Mouse (Mus musculus): Measurements from ENCODE around the gene Maip1. TPM values are rescaled to one million over a fixed set of nuclear protein-coding genes. Genes with fewer than 3 reads are reported as not detected.

Maip1 gene
- total and polyA plus RNA-seq, 3 experiments, result 6.4 to 11.2 (median 10.4) TPM

- Histone ChIP-seq H3K79me2 (replicated peaks; ENCODE audit: control insufficient read depth, insufficient read depth, low read length) (no peaks in the 10 kb centered on the region), H3K36me3 (ENCODE audit: control insufficient read depth, insufficient read depth, low read length) (no peaks in the 10 kb centered on the region), H3K27me3 (ENCODE audit: control insufficient read depth, insufficient read depth, low read length) (no peaks in the 10 kb centered on the region), H3K27ac (no peak overlapping the region), H3K4me1 (ENCODE audit: control insufficient read depth, insufficient read depth, low read length) (no peaks in the 10 kb centered on the region), H3K4me3 (no peak overlapping the region), H3K9ac (ENCODE audit: low read depth, low read length) (no peak overlapping the region)
- TF ChIP-seq EP300 (IDR thresholded peaks at IDR 0.05; ENCODE audit: insufficient read depth, low read depth, low read length) (no peak), POLR2A (IDR thresholded peaks at IDR 0.05; ENCODE audit: insufficient read depth, low read depth, low read length) (no peak), CTCF (IDR thresholded peaks at IDR 0.05) (no peak)
- WGBS, result 80% methylated on average over 10 of the region's 10 CpGs
- intact Hi-C loops (cut with DNase I), result no loop called here
- DNase-seq, result no peak
Measured at GRCm38 (mm10) chr1:57445679-57446078, 39.6 kb downstream of the Maip1 start.

GRCm38 (mm10) chr1:57450241-57450640 lies 44.1 kb downstream of the Maip1 start:
- TF ChIP-seq CTCF (IDR thresholded peaks at IDR 0.05), result no peak
- no peak for TF ChIP-seq EP300 (IDR thresholded peaks at IDR 0.05; ENCODE audit: insufficient read depth, low read depth, low read length)
- no peak for TF ChIP-seq POLR2A (IDR thresholded peaks at IDR 0.05; ENCODE audit: insufficient read depth, low read depth, low read length)
- Histone ChIP-seq H3K79me2 (replicated peaks; ENCODE audit: control insufficient read depth, insufficient read depth, low read length) (no peaks in the 10 kb centered on the region), H3K4me3 (no peak overlapping the region), H3K27me3 (ENCODE audit: control insufficient read depth, insufficient read depth, low read length) (no peaks in the 10 kb centered on the region), H3K36me3 (ENCODE audit: control insufficient read depth, insufficient read depth, low read length) (no peaks in the 10 kb centered on the region), H3K4me1 (ENCODE audit: control insufficient read depth, insufficient read depth, low read length) (no peaks in the 10 kb centered on the region), H3K9ac (ENCODE audit: low read depth, low read length) (no peak overlapping the region), H3K27ac (no peak overlapping the region)
- intact Hi-C loops (cut with DNase I), result no loop called here
- WGBS, result 89% methylated on average over 1 of the region's 1 CpGs
- DNase-seq, result no peak

GRCm38 (mm10) chr1:57460305-57460940 lies 54.3 kb downstream of the Maip1 start:
- Histone ChIP-seq H3K4me3 (no peak overlapping the region), H3K27ac (no peak overlapping the region), H3K4me1 (ENCODE audit: control insufficient read depth, insufficient read depth, low read length) (no peaks in the 10 kb centered on the region), H3K27me3 (ENCODE audit: control insufficient read depth, insufficient read depth, low read length) (no peaks in the 10 kb centered on the region), H3K79me2 (replicated peaks; ENCODE audit: control insufficient read depth, insufficient read depth, low read length) (no peaks in the 10 kb centered on the region), H3K36me3 (ENCODE audit: control insufficient read depth, insufficient read depth, low read length) (no peaks in the 10 kb centered on the region), H3K9ac (ENCODE audit: low read depth, low read length) (no peak overlapping the region)
- intact Hi-C loops (cut with DNase I), result no loop called here
- TF ChIP-seq EP300 (IDR thresholded peaks at IDR 0.05; ENCODE audit: insufficient read depth, low read depth, low read length) (no peak), CTCF (IDR thresholded peaks at IDR 0.05) (no peak), POLR2A (IDR thresholded peaks at IDR 0.05; ENCODE audit: insufficient read depth, low read depth, low read length) (no peak)
- WGBS, result 84% methylated on average over 6 of the region's 6 CpGs
- no peak for DNase-seq

Other genes with a start within 250 kb of the Maip1 start
- 1 to 10 TPM; 1.9 to 2.0 TPM for gene 1700066M21Rik, start 28.7 kb upstream of the Maip1 start, total RNA-seq (2021)
- 1.3 and 1.6 TPM in 2 replicates for gene 1700066M21Rik, start 28.7 kb upstream of the Maip1 start, polyA plus RNA-seq (2012; rRNA removed)
- gene Tyw5, start 773 bp downstream of the Maip1 start, total RNA-seq (2021), result 1 to 10 TPM; 5.7 to 5.9 TPM
- 2.7 and 7.4 TPM in 2 replicates for gene Tyw5, start 773 bp downstream of the Maip1 start, polyA plus RNA-seq (2012; rRNA removed)

Measured in heart, adult 2 months (tissue).